In genomic region chr8:121446133-121446532, GRCm38 (mm10) we compare ENCODE assay signal across 22 mouse cellular contexts.
DNase-seq lines count a peak whose midpoint lies in the region; ATAC-seq and TF ChIP-seq lines count a peak whose summit lies in the region.
"Had no signal": no experiment of that assay in that cellular context is flagged by ENCODE, and none has a peak within 500 bp of the region (broad histone marks: within the 10 kb centered on the region; RNA-seq: fewer than 3 reads in every experiment).

No protein-coding gene starts in this region.

- peaks cover 6% of the 10 kb centered on the region; the same call in 1 of the 2 replicates for H3K4me1 ChIP-seq in heart, postnatal 0 days (ENCODE audit: control insufficient read depth, insufficient read depth)
- no peaks in the 10 kb centered on the region for H3K4me1 ChIP-seq in lung, adult 2 months (ENCODE audit: control insufficient read depth, insufficient read depth, low read length)
- peaks cover 48% of the 10 kb centered on the region for H3K4me1 ChIP-seq in embryonic facial prominence, embryonic 10.5 days
- H3K4me1 ChIP-seq: hindbrain, embryonic 15.5 days; intestine, embryonic 15.5 days; liver, embryonic 15.5 days had no signal

- 81% methylated on average over 12 of the region's 12 CpGs for WGBS in heart, postnatal 0 days
- 39% methylated on average over 12 of the region's 12 CpGs for WGBS in lung, adult 2 months
- WGBS in embryonic facial prominence, embryonic 10.5 days, result 64% methylated on average over 12 of the region's 12 CpGs

- H3K36me3 ChIP-seq in heart, postnatal 0 days (replicated peaks; ENCODE audit: control insufficient read depth, insufficient read depth, low read length), result no peaks in the 10 kb centered on the region
- H3K36me3 ChIP-seq in embryonic facial prominence, embryonic 10.5 days (replicated peaks), result no peaks in the 10 kb centered on the region
- H3K36me3 ChIP-seq: G1E; heart, embryonic 15.5 days; hindbrain, embryonic 15.5 days; intestine, embryonic 15.5 days; liver, embryonic 15.5 days had no signal

- no peaks in the 10 kb centered on the region for H3K9me3 ChIP-seq in heart, postnatal 0 days (replicated peaks; ENCODE audit: control insufficient read depth, low read length)
- no peaks in the 10 kb centered on the region for H3K9me3 ChIP-seq in embryonic facial prominence, embryonic 10.5 days
- H3K9me3 ChIP-seq: heart, embryonic 15.5 days; hindbrain, embryonic 15.5 days; intestine, embryonic 15.5 days; liver, embryonic 15.5 days had no signal

- H3K27me3 ChIP-seq in heart, postnatal 0 days (ENCODE audit: control insufficient read depth, insufficient read depth, low read length), result no peaks in the 10 kb centered on the region
- H3K27me3 ChIP-seq in embryonic facial prominence, embryonic 10.5 days (replicated peaks; ENCODE audit: low read depth, poor library complexity, severe bottlenecking), result peaks cover 16% of the 10 kb centered on the region; the same call in 1 of the 2 replicates
- H3K27me3 ChIP-seq: heart, embryonic 15.5 days; hindbrain, embryonic 15.5 days; intestine, embryonic 15.5 days; liver, embryonic 15.5 days had no signal

- no peak overlapping the region for H3K27ac ChIP-seq in heart, postnatal 0 days (ENCODE audit: low read depth)
- H3K27ac ChIP-seq in embryonic facial prominence, embryonic 10.5 days (replicated peaks), result peak overlapping the region; percentile 20; the same call in 1 of the 2 replicates
- H3K27ac ChIP-seq: heart, adult 2 months; heart, embryonic 15.5 days; hindbrain, embryonic 15.5 days; intestine, embryonic 15.5 days; liver, embryonic 15.5 days had no signal

- no peak for TF ChIP-seq CTCF in heart, postnatal 0 days (IDR thresholded peaks at IDR 0.05; ENCODE audit: low read depth)
- TF ChIP-seq CTCF in lung, adult 2 months (IDR thresholded peaks at IDR 0.05; ENCODE audit: insufficient read depth, low read length), result no peak

- no peak for TF ChIP-seq EP300 in heart, postnatal 0 days (IDR thresholded peaks at IDR 0.05; ENCODE audit: low read depth)

- no peak overlapping the region for H3K4me2 ChIP-seq in heart, postnatal 0 days (ENCODE audit: low read depth, low read length)
- H3K4me2 ChIP-seq: heart, embryonic 15.5 days; hindbrain, embryonic 15.5 days; intestine, embryonic 15.5 days; liver, embryonic 15.5 days had no signal

- no peak for DNase-seq in heart, postnatal 0 days (ENCODE audit: low spot score)
- no peak for DNase-seq in heart, adult 18-20 months
- peak; percentile 19 to 20 for DNase-seq in lung, adult 18-20 months
- DNase-seq in lung, adult 2 months, result no peak
- DNase-seq in embryonic facial prominence, embryonic 10.5 days (ENCODE audit: low spot score), result no peak
- DNase-seq in lung, postnatal 4 days, result peak; percentile 47 to 60
- no peak for DNase-seq in adrenal gland, postnatal 4 days (ENCODE audit: low spot score in 2 of 2)
- DNase-seq: adrenal gland, adult 2 months; cerebellum, adult 18-20 months; cerebellum, postnatal 36 days; embryo, embryonic 11 days; gastrocnemius, postnatal 14 days; heart, adult 2 months; kidney, adult 9 months; midbrain, embryonic 14.5 days; thymus, postnatal 14 days had no signal

- H3K4me3 ChIP-seq in heart, postnatal 0 days (ENCODE audit: low read depth, low read length), result no peak overlapping the region
- no peak overlapping the region for H3K4me3 ChIP-seq in lung, adult 2 months (replicated peaks; ENCODE audit: extremely low read depth, low read depth, low read length)
- H3K4me3 ChIP-seq in embryonic facial prominence, embryonic 10.5 days, result no peak overlapping the region
- H3K4me3 ChIP-seq: heart, adult 2 months; heart, embryonic 15.5 days; hindbrain, embryonic 15.5 days; intestine, embryonic 15.5 days; liver, embryonic 15.5 days had no signal

- H3K9ac ChIP-seq in heart, postnatal 0 days (replicated peaks; ENCODE audit: low read depth, low read length), result no peak overlapping the region
- H3K9ac ChIP-seq: heart, embryonic 15.5 days; hindbrain, embryonic 15.5 days; intestine, embryonic 15.5 days; liver, embryonic 15.5 days had no signal

- ATAC-seq in heart, postnatal 0 days (ENCODE audit: insufficient read depth, low read depth), result peak; percentile 15; the same call in 1 of the 2 replicates
- ATAC-seq: forebrain, embryonic 14.5 days; intestine, embryonic 15.5 days had no signal

- TF ChIP-seq POLR2A in lung, adult 2 months (IDR thresholded peaks at IDR 0.05; ENCODE audit: borderline replicate concordance, extremely low read depth, low read depth, low read length), result no peak

Comparison
In these comparisons a context has a peak if more than half of its experiments do, and no peak if none do; other contexts are left out.
1. DNase-seq: peak in lung, adult 18-20 months (2 of 2) and lung, postnatal 4 days (2 of 2); none in heart, postnatal 0 days (single experiment), heart, adult 18-20 months (0 of 2), lung, adult 2 months (single experiment), embryonic facial prominence, embryonic 10.5 days (single experiment) and adrenal gland, postnatal 4 days (0 of 2).